Mouse (Mus musculus) olfactory bulb, adult 2 months (tissue): ENCODE results near the gene Syk.

Experiments
- CTCF ChIP-seq: fragments of 200-500 bp; IDR thresholded peaks from 2 replicates; pipeline ENCODE4 v1.5.1; 2012; ENCODE audit warnings: low read depth, mild to moderate bottlenecking, low read length, moderate library complexity; ENCODE audit not compliant: insufficient read depth
- POLR2A ChIP-seq: fragments of 200-500 bp; IDR thresholded peaks from 2 replicates; pipeline ENCODE4 v1.6.1; 2012; ENCODE audit warnings: mild to moderate bottlenecking, low read depth, low read length, moderate library complexity; ENCODE audit not compliant: insufficient read depth

DNA sequence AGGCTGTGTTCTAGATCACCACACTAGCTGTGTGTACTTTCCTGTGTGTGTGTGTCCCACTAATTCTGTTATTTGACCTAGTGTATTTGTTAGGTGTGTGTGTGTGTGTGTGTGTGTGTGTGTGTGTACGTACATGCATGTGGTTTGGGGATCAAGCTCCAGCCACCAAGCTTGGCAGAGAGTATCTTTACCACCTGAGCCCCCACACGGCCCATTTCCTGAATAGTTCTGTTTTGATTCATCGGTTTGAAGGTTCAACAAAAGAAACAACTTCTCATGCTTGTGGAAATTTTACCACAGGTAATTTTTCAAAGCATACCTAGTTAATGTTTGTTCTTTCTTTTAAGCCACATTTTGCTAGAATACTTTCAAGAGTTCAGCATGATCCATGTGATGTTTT, 52.5 kb downstream of the Syk start:
- TF ChIP-seq POLR2A (no peak), CTCF (no peak)
